In genomic region chr1:127105861-127106260, GRCm38 (mm10) we compare ENCODE assay signal across 14 mouse cellular contexts.
DNase-seq lines count a peak whose midpoint lies in the region; ATAC-seq lines count a peak whose summit lies in the region.
"Had no signal": no experiment of that assay in that cellular context is flagged by ENCODE, and none has a peak within 500 bp of the region (broad histone marks: within the 10 kb centered on the region; RNA-seq: fewer than 3 reads in every experiment).

No protein-coding gene starts in this region.

- WGBS in hindbrain, embryonic 14.5 days, result 59% methylated on average over 8 of the region's 8 CpGs
- 58% methylated on average over 8 of the region's 8 CpGs for WGBS in hindbrain, embryonic 16.5 days

- no peak overlapping the region for H3K9ac ChIP-seq in hindbrain, embryonic 14.5 days
- no peak overlapping the region for H3K9ac ChIP-seq in hindbrain, embryonic 16.5 days (ENCODE audit: low read depth, low read length)
- H3K9ac ChIP-seq: lung, embryonic 14.5 days; neural tube, embryonic 13.5 days had no signal

- H3K27ac ChIP-seq in hindbrain, embryonic 14.5 days, result peak overlapping the region; percentile 18
- H3K27ac ChIP-seq in hindbrain, embryonic 16.5 days (ENCODE audit: low read depth, low read length), result no peak overlapping the region
- H3K27ac ChIP-seq: neural tube, embryonic 13.5 days had no signal

- no peaks in the 10 kb centered on the region for H3K27me3 ChIP-seq in hindbrain, embryonic 14.5 days (ENCODE audit: control insufficient read depth, insufficient read depth, low read length)
- no peaks in the 10 kb centered on the region for H3K27me3 ChIP-seq in hindbrain, embryonic 16.5 days (replicated peaks; ENCODE audit: control insufficient read depth, insufficient read depth, low read length)
- H3K27me3 ChIP-seq: neural tube, embryonic 13.5 days had no signal

- H3K4me2 ChIP-seq in hindbrain, embryonic 14.5 days (replicated peaks), result no peak overlapping the region
- no peak overlapping the region for H3K4me2 ChIP-seq in hindbrain, embryonic 16.5 days (ENCODE audit: low read length)
- H3K4me2 ChIP-seq: lung, embryonic 14.5 days; midbrain, embryonic 11.5 days; neural tube, embryonic 13.5 days had no signal

- no peak for ATAC-seq in hindbrain, embryonic 14.5 days (ENCODE audit: low FRiP score)
- no peak for ATAC-seq in hindbrain, embryonic 16.5 days
- ATAC-seq: CD4-positive, CD25-positive, alpha-beta regulatory T cell, adult 4 months had no signal

- H3K4me1 ChIP-seq in hindbrain, embryonic 14.5 days (replicated peaks; ENCODE audit: control insufficient read depth, insufficient read depth, low read length), result no peaks in the 10 kb centered on the region; the same call in none of the 2 replicates
- H3K4me1 ChIP-seq in hindbrain, embryonic 16.5 days (ENCODE audit: control insufficient read depth, insufficient read depth, low read depth, low read length), result no peaks in the 10 kb centered on the region; the same call in 1 of the 2 replicates

- no peak overlapping the region for H3K4me3 ChIP-seq in hindbrain, embryonic 14.5 days (replicated peaks; ENCODE audit: low read length)
- no peak overlapping the region for H3K4me3 ChIP-seq in hindbrain, embryonic 16.5 days (ENCODE audit: low read length)
- H3K4me3 ChIP-seq: neural tube, embryonic 13.5 days had no signal

- DNase-seq in hindbrain, embryonic 14.5 days (ENCODE audit: low spot score), result no peak
- DNase-seq in frontal cortex, adult 2 months (ENCODE audit: extremely low spot score in 1 of 2, low spot score in 1 of 2), result peak; percentile 37 to 73
- DNase-seq in layer of hippocampus, postnatal 10 days (ENCODE audit: low spot score in 2 of 2), result peak; percentile 14 to 21
- DNase-seq in right cerebral cortex, postnatal 10 days (ENCODE audit: low spot score in 2 of 2), result peak; percentile 63 to 68
- no peak for DNase-seq in heart, adult 8-10 months (ENCODE audit: low spot score)
- DNase-seq in thymus, postnatal 25 days, result no peak
- DNase-seq in lung, postnatal 25 days (ENCODE audit: low spot score), result no peak
- DNase-seq: gastrocnemius, postnatal 10 days; kidney, adult 2 months; lung, embryonic 14.5 days had no signal

- H3K36me3 ChIP-seq in hindbrain, embryonic 14.5 days (replicated peaks; ENCODE audit: control insufficient read depth, insufficient read depth), result no peaks in the 10 kb centered on the region
- H3K36me3 ChIP-seq in hindbrain, embryonic 16.5 days (ENCODE audit: control insufficient read depth, insufficient read depth, low read length), result no peaks in the 10 kb centered on the region
- H3K36me3 ChIP-seq: neural tube, embryonic 13.5 days had no signal

- no peaks in the 10 kb centered on the region for H3K9me3 ChIP-seq in hindbrain, embryonic 14.5 days (ENCODE audit: control insufficient read depth, low read length)
- H3K9me3 ChIP-seq in hindbrain, embryonic 16.5 days (ENCODE audit: control insufficient read depth, low read length), result no peaks in the 10 kb centered on the region
- H3K9me3 ChIP-seq: neural tube, embryonic 13.5 days had no signal

Comparison
In these comparisons a context has a peak if more than half of its experiments do, and no peak if none do; other contexts are left out.
1. DNase-seq: peak in frontal cortex, adult 2 months (2 of 2), layer of hippocampus, postnatal 10 days (2 of 2) and right cerebral cortex, postnatal 10 days (2 of 2); none in hindbrain, embryonic 14.5 days (single experiment), heart, adult 8-10 months (single experiment), thymus, postnatal 25 days (single experiment) and lung, postnatal 25 days (single experiment).